Mouse (Mus musculus): ENCODE results near the gene Sh3d19. TPM values are rescaled to one million over a fixed set of nuclear protein-coding genes. Genes with fewer than 3 reads are reported as not detected.
A peak's percentile ranks its signal among the peaks of the same experiment; 100 is the strongest.
"Not testable (repeated sequence)": the region's sequence is repeated elsewhere in the genome, so short reads cannot be mapped to it uniquely, and the experiment has no call there.

Sh3d19 gene
- polyA plus RNA-seq, 1 experiment from 2014 or later = 10.3 TPM

GRCm38 (mm10) chr3:86103449-86104291 lies 132.8 kb downstream of the Sh3d19 start:
- no peak for ATAC-seq (ENCODE audit: extremely low read depth, insufficient number of reproducible peaks, low FRiP score, low TSS enrichment)
- no peaks in the 10 kb centered on the region for H3K4me1 ChIP-seq
- no peak overlapping the region for H3K4me2 ChIP-seq
- H3K27me3 ChIP-seq (replicated peaks) = no peaks in the 10 kb centered on the region
- WGBS = 75% methylated on average over 17 of the region's 18 CpGs
- H3K4me3 ChIP-seq = no peak overlapping the region
- H3K9me3 ChIP-seq = no peaks in the 10 kb centered on the region
- H3K27ac ChIP-seq (replicated peaks) = no peak overlapping the region
- peaks cover 28% of the 10 kb centered on the region for H3K36me3 ChIP-seq
- H3K9ac ChIP-seq = no peak overlapping the region

DNA sequence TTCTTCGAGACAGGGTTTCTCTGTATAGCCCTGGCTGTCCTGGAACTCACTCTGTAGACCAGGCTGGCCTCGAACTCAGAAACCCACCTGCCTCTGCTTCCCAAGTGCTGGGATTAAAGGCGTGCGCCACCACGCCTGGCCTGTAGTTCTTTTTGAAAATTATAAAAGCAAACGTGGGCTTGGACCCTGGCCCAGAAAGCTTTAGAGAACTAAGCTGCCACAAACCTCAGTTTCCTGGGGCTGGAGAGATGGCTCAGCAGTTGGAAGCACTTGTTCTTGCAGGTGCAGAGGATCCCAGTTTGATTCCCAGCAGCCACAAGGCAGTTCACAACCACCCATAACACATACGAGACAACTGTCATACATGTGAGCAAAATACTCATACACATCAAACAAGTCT lies 133.5 kb downstream of the Sh3d19 start:
- H3K9ac ChIP-seq; H3K9me3 ChIP-seq; H3K4me1 ChIP-seq; H3K4me3 ChIP-seq; H3K4me2 ChIP-seq; H3K27me3 ChIP-seq (replicated peaks); H3K27ac ChIP-seq (replicated peaks); ATAC-seq (ENCODE audit: extremely low read depth, insufficient number of reproducible peaks, low FRiP score, low TSS enrichment): not testable (repeated sequence)
- peaks cover 22% of the 10 kb centered on the region for H3K36me3 ChIP-seq
- 81% methylated on average over 7 of the region's 7 CpGs for WGBS

GRCm38 (mm10) chr3:86104909-86105308 lies 134.0 kb downstream of the Sh3d19 start:
- peaks cover 18% of the 10 kb centered on the region for H3K36me3 ChIP-seq
- WGBS = 84% methylated on average over 4 of the region's 4 CpGs
- H3K9ac ChIP-seq = no peak overlapping the region
- H3K27me3 ChIP-seq (replicated peaks) = no peaks in the 10 kb centered on the region
- no peak for ATAC-seq (ENCODE audit: extremely low read depth, insufficient number of reproducible peaks, low FRiP score, low TSS enrichment)
- no peak overlapping the region for H3K4me3 ChIP-seq
- 0 out of 2 replicates have a peak, but pooled peaks cover 2% of the 10 kb centered on the region for H3K4me1 ChIP-seq
- no peak overlapping the region for H3K4me2 ChIP-seq
- no peak overlapping the region for H3K27ac ChIP-seq (replicated peaks)
- no peaks in the 10 kb centered on the region for H3K9me3 ChIP-seq

GRCm38 (mm10) chr3:86106086-86106632 lies 135.2 kb downstream of the Sh3d19 start:
- Histone ChIP-seq H3K27me3 (replicated peaks) (no peaks in the 10 kb centered on the region), H3K36me3 (peaks cover 17% of the 10 kb centered on the region; the same call in 1 of the 2 replicates), H3K4me2 (no peak overlapping the region), H3K4me3 (no peak overlapping the region), H3K9ac (no peak overlapping the region), H3K27ac (replicated peaks) (no peak overlapping the region), H3K9me3 (no peaks in the 10 kb centered on the region), H3K4me1 (0 out of 2 replicates have a peak, but pooled peaks cover 3% of the 10 kb centered on the region)
- 92% methylated on average over 8 of the region's 8 CpGs for WGBS
- ATAC-seq (ENCODE audit: extremely low read depth, insufficient number of reproducible peaks, low FRiP score, low TSS enrichment) = no peak

DNA sequence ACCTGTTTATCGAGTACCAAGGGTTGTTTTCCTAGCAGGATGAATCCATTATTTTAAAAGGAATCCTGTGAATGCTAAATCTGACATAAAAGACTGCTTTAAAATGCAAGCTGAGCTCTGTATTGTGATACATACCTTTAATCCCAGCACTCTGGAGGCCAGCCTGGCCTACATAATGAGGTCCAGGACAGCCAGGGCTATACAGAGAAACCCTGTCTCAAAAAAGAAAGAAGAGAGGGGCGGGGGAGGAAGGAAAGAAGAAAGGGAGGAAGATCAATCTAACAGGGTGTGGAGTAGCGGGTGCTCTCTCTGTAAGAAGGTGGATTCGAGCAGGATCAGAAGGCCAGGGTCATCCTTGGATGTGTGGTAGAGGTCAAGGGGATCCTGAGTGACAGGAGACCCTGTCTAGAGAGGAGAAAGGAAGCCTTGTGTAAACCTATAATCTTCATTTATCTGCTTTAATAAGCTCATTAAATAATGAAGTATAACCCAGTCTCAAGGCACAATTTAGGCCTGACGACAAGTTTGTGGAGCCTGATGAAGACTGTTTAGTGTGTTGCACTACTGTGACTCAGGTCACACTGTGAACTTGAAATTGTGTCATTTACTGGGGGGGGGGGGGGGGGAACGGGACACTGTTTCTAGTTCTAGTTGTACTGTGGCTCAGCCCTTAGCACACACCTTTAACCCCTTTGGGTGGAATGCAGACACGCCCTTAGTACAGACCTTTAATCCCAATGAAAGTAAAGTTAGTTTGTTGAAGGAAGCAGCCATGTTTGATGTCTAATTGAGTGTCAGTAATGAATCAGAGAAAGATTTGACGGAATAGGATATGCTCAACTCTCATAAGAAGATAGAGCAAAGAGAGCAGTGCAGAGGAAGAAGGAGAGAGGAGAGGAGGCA lies 137.0 kb downstream of the Sh3d19 start:
- 78% methylated on average over 8 of the region's 8 CpGs for WGBS
- H3K4me2 ChIP-seq = no peak overlapping the region
- H3K27ac ChIP-seq (replicated peaks) = no peak overlapping the region
- H3K4me3 ChIP-seq = no peak overlapping the region
- no peak for ATAC-seq (ENCODE audit: extremely low read depth, insufficient number of reproducible peaks, low FRiP score, low TSS enrichment)
- H3K9ac ChIP-seq = no peak overlapping the region
- H3K36me3 ChIP-seq = peaks cover 14% of the 10 kb centered on the region; the same call in 1 of the 2 replicates
- H3K9me3 ChIP-seq = no peaks in the 10 kb centered on the region
- no peaks in the 10 kb centered on the region for H3K27me3 ChIP-seq (replicated peaks)
- 0 out of 2 replicates have a peak, but pooled peaks cover 3% of the 10 kb centered on the region for H3K4me1 ChIP-seq

DNA sequence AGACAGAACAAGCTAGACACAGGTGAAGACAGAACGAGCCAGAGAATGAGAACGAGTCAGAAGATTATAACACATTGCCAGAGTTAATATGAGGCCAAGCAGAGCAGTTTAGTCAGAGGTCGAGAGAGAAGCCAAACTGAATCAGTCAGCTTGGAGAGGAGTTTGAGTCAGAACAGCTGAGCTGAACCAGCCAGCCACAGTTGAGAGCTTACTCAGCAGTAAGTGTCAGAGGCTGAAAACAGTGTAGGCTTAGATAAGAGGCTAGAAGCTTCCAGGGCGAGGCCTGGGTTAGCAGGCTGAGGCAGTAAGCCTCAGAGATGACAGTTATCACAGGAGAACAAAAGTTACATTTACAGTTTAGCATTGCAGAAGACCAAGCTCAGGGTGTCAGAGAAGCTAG lies 137.7 kb downstream of the Sh3d19 start:
- H3K9ac ChIP-seq = no peak overlapping the region
- H3K36me3 ChIP-seq = peaks cover 15% of the 10 kb centered on the region
- H3K9me3 ChIP-seq = no peaks in the 10 kb centered on the region
- 67% methylated on average over 4 of the region's 4 CpGs for WGBS
- ATAC-seq (ENCODE audit: extremely low read depth, insufficient number of reproducible peaks, low FRiP score, low TSS enrichment) = peak; percentile 54; the same call in 1 of the 2 replicates
- H3K27me3 ChIP-seq (replicated peaks) = no peaks in the 10 kb centered on the region
- 0 out of 2 replicates have a peak, but pooled peaks cover 3% of the 10 kb centered on the region for H3K4me1 ChIP-seq
- H3K27ac ChIP-seq (replicated peaks) = no peak overlapping the region; the same call in 1 of the 2 replicates
- no peak overlapping the region for H3K4me2 ChIP-seq
- no peak overlapping the region for H3K4me3 ChIP-seq

DNA sequence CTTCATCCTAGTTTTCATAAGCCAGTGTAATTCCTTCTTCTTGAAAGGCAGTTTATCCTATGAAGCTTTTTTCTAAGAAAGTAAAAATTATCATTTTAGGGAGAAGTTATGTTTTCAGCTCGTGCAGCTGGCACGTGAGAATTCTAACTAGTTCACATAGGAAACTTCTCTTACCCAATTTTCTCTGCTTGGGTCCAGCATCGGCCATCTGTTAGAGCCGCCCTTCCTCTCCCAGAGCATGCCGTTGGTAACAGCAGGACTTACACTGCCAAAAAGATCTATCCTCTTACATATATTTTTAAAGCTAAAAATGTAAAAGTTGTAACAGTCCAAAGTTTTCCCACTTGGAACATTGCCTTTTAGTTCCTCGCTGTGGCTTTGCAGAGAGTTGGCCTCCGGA lies 138.2 kb downstream of the Sh3d19 start:
- Histone ChIP-seq H3K27me3 (replicated peaks) (no peaks in the 10 kb centered on the region), H3K4me3 (no peak overlapping the region), H3K36me3 (peaks cover 15% of the 10 kb centered on the region), H3K4me2 (no peak overlapping the region), H3K4me1 (0 out of 2 replicates have a peak, but pooled peaks cover 3% of the 10 kb centered on the region), H3K27ac (replicated peaks) (no peak overlapping the region; the same call in 1 of the 2 replicates), H3K9me3 (no peaks in the 10 kb centered on the region), H3K9ac (no peak overlapping the region)
- WGBS = 85% methylated on average over 7 of the region's 7 CpGs
- no peak for ATAC-seq (ENCODE audit: extremely low read depth, insufficient number of reproducible peaks, low FRiP score, low TSS enrichment)

DNA sequence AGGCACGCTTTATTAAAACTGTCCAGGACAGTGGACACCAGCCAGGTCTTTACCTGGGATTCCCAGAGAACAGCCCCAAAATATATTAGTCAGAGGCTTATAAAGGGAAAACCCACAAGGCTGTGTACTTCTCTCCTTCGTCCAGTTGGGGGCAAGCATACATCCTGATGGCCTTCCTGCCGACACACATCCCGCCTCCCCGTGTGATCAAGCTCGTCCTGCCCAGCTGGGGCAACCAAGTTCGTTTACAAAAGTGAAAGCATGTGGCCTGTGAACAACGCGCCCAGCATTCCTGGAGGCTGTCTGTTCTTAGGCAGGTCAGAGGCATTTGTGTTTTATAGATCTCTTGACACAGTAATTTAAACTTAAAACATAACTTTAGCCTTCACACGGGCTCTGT lies 139.2 kb downstream of the Sh3d19 start:
- no peaks in the 10 kb centered on the region for H3K9me3 ChIP-seq
- H3K36me3 ChIP-seq = peaks cover 14% of the 10 kb centered on the region
- H3K27ac ChIP-seq (replicated peaks) = no peak overlapping the region
- peaks cover 3% of the 10 kb centered on the region; the same call in 1 of the 2 replicates for H3K4me1 ChIP-seq
- H3K4me2 ChIP-seq = peak overlapping the region; percentile 53
- H3K27me3 ChIP-seq (replicated peaks) = no peaks in the 10 kb centered on the region
- WGBS = 18% methylated on average over 10 of the region's 10 CpGs
- peak overlapping the region; percentile 19; the same call in 1 of the 2 replicates for H3K9ac ChIP-seq
- ATAC-seq (ENCODE audit: extremely low read depth, insufficient number of reproducible peaks, low FRiP score, low TSS enrichment) = no peak
- peak overlapping the region; percentile 27 for H3K4me3 ChIP-seq

GRCm38 (mm10) chr3:86112766-86113165 lies 141.9 kb downstream of the Sh3d19 start:
- no peaks in the 10 kb centered on the region for H3K27me3 ChIP-seq (replicated peaks)
- 79% methylated on average over 7 of the region's 7 CpGs for WGBS
- ATAC-seq (ENCODE audit: extremely low read depth, insufficient number of reproducible peaks, low FRiP score, low TSS enrichment) = no peak
- H3K4me3 ChIP-seq = no peak overlapping the region
- no peak overlapping the region for H3K9ac ChIP-seq
- H3K36me3 ChIP-seq = peaks cover 26% of the 10 kb centered on the region
- peaks cover 7% of the 10 kb centered on the region; the same call in 1 of the 2 replicates for H3K9me3 ChIP-seq
- peaks cover 3% of the 10 kb centered on the region; the same call in 1 of the 2 replicates for H3K4me1 ChIP-seq
- H3K27ac ChIP-seq (replicated peaks) = no peak overlapping the region
- no peak overlapping the region for H3K4me2 ChIP-seq

DNA sequence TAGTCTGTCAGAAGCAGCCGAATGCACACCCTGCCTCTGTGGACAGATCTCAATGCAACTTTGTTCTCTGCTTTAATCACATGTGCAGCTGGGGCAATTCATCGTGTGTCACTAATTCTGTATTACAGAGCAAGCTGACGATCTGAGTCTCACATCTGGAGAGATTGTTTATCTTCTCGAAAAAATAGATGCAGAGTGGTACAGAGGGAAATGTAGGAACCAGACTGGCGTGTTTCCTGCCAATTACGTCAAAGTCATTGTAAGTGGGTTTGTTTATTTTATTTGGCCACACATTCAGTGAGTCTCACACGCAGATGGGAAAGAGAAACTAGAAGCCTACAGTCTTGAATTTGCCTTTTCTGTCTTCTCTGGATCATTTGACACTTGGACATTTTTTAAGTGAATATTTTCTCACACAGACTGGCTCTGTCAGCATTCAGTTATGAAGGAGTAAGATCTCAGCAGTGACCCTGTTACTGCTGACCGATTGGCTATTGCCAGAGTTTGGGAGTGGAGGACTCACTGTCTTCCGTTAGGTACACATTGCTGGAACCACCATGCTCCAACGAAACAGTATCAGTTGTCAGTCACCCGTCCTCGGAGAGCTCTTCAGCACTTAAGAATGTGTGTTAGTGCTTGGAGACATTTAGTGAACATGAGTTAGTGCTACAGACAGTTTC lies 143.9 kb downstream of the Sh3d19 start:
- Histone ChIP-seq H3K27ac (replicated peaks) (peak overlapping the region; percentile 25; the same call in 1 of the 2 replicates), H3K36me3 (peaks cover 26% of the 10 kb centered on the region), H3K9ac (no peak overlapping the region), H3K27me3 (replicated peaks) (no peaks in the 10 kb centered on the region), H3K4me2 (peak overlapping the region; percentile 17), H3K4me3 (no peak overlapping the region), H3K9me3 (peaks cover 7% of the 10 kb centered on the region; the same call in 1 of the 2 replicates), H3K4me1 (peaks cover 2% of the 10 kb centered on the region; the same call in 1 of the 2 replicates)
- 60% methylated on average over 12 of the region's 12 CpGs for WGBS
- no peak for ATAC-seq (ENCODE audit: extremely low read depth, insufficient number of reproducible peaks, low FRiP score, low TSS enrichment)
